Mouse (Mus musculus) heart, embryonic 13.5 days (tissue): ENCODE measurements around the gene Ripk3. TPM values are rescaled to one million over a fixed set of nuclear protein-coding genes. Genes with fewer than 3 reads are reported as not detected.

ENCODE experiments used
- ATAC-seq: fragments of 200-750 bp; cut with Nextera tagmentation; 2 replicates; pipeline ENCODE4 v1.8.0; 2017; ENCODE audit warnings: moderate TSS enrichment; ENCODE audit not compliant: insufficient number of reproducible peaks, low FRiP score, low TSS enrichment; ENCODE audit errors: extremely low read depth
- H3K27ac ChIP-seq: fragments of 300-500 bp; sonication (generic); replicated peaks from 2 replicates; pipeline ENCODE4 v1.5.1; 2015; ENCODE audit warnings: moderate library complexity, mild to moderate bottlenecking, inconsistent platforms
- H3K27me3 ChIP-seq: fragments of 300-500 bp; sonication (generic); replicated peaks from 2 replicates; pipeline ENCODE4 v1.6.1; 2015; ENCODE audit warnings: mild to moderate bottlenecking, inconsistent platforms
- H3K36me3 ChIP-seq: fragments of 300-500 bp; sonication (generic); 2 replicates; pipeline ENCODE4 v1.6.1; 2015; ENCODE audit warnings: mild to moderate bottlenecking, inconsistent platforms
- H3K4me1 ChIP-seq: fragments of 300-500 bp; sonication (generic); 2 replicates; pipeline ENCODE4 v1.6.1; 2015; ENCODE audit warnings: inconsistent platforms
- H3K4me2 ChIP-seq: fragments of 300-500 bp; sonication (generic); 2 replicates; pipeline ENCODE4 v1.6.1; 2015; ENCODE audit warnings: inconsistent platforms, mild to moderate bottlenecking, moderate library complexity
- H3K4me3 ChIP-seq: fragments of 300-500 bp; sonication (generic); 2 replicates; pipeline ENCODE4 v1.5.1; 2015; ENCODE audit warnings: moderate library complexity, mild to moderate bottlenecking, inconsistent platforms
- H3K9ac ChIP-seq: fragments of 300-500 bp; sonication (generic); 2 replicates; pipeline ENCODE4 v1.6.1; 2015; ENCODE audit warnings: inconsistent platforms, mild to moderate bottlenecking, moderate library complexity
- H3K9me3 ChIP-seq: fragments of 300-500 bp; sonication (generic); 2 replicates; pipeline ENCODE4 v1.6.1; 2016; ENCODE audit warnings: inconsistent platforms
- WGBS: fragments of 180-500 bp; shearing (Covaris S2); methylation state at CpG from one replicate; pipeline ENCODE4 v1.1.7; 2015; ENCODE audit warnings: mixed read lengths; 5-methylcytosine and 5-hydroxymethylcytosine counted together
- polyA plus RNA-seq: library from polyadenylated mRNA; unstranded; fragments of >200 nt; fragmentation: Nextera tagmentation; extraction: Ambion mirVana; gene quantifications from 2 replicates; pipeline ENCODE4 v1.2.1, GENCODE M21; 2015

Ripk3 gene
- polyA plus RNA-seq, 1 experiment from 2014 or later = 18.8 TPM

DNA sequence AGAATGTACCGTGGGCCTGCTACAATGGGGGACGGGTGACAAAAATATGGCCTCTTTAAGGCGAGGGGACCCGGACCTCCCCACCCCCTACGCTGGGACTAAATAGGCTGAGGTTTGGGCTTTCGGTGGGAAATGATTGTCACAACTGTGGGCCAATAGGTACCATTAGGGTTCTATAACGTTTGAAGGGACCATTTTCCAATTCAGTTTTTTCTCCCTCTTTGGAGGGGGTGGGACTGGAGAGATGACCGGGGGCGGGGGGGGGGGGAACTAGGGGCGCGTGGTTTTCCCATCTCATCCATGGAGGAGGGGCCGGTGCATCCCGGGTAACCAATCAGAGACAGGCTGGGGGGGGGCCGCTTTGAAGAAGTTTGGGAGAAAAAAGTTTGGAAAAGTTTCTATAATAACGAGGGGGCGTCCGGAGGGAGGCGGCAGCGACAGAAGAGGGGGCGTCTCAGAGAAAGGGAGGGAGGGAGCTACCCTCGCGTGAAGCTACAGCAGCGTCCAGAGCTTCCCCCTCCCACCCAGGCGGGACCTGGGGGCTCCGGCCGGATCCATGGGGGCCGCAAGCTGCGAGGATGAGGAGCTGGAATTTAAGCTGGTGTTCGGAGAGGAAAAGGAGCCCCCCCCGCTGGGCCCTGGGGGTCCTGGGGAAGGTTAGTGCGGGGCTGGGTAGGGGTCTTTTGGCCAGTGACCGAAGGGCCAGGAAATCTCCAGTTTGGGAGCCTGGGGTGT is 36.0 kb upstream of the Ripk3 start:
- peak overlapping the region; percentile 71 for H3K4me3 ChIP-seq
- WGBS = 1% methylated on average over 32 of the region's 32 CpGs
- no peaks in the 10 kb centered on the region for H3K9me3 ChIP-seq
- H3K36me3 ChIP-seq = peaks cover 3% of the 10 kb centered on the region; the same call in 1 of the 2 replicates
- peaks cover 24% of the 10 kb centered on the region for H3K27me3 ChIP-seq
- no peak for ATAC-seq
- H3K4me2 ChIP-seq = peak overlapping the region; percentile 90
- H3K9ac ChIP-seq = peak overlapping the region; percentile 92
- peaks cover 61% of the 10 kb centered on the region for H3K4me1 ChIP-seq
- H3K27ac ChIP-seq = peak overlapping the region; percentile 95

DNA sequence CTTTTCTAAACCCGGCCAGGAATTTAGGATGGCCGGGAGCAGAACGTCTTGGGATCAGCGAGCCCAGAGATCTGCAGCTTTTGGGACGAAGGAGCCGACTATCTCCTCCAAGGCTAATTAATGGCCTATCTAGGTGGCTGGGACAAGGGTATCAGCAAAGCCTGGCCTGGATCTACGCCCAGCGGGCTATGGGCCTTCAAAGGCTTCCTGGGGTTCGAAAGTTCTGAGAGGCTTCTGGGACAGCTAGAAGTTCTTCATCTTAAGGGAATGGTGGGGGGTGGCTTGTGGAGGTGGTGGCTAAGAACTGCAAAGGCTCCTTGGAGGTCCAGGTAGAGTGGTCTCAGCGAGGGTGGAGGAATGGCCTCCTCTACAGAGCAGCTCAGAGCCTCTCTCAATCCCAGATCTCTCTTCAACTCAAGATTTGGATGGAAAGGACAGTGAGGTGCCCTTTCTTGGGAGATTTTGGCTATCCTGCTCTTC is 35.4 kb upstream of the Ripk3 start:
- no peak for ATAC-seq
- 3% methylated on average over 10 of the region's 10 CpGs for WGBS

DNA sequence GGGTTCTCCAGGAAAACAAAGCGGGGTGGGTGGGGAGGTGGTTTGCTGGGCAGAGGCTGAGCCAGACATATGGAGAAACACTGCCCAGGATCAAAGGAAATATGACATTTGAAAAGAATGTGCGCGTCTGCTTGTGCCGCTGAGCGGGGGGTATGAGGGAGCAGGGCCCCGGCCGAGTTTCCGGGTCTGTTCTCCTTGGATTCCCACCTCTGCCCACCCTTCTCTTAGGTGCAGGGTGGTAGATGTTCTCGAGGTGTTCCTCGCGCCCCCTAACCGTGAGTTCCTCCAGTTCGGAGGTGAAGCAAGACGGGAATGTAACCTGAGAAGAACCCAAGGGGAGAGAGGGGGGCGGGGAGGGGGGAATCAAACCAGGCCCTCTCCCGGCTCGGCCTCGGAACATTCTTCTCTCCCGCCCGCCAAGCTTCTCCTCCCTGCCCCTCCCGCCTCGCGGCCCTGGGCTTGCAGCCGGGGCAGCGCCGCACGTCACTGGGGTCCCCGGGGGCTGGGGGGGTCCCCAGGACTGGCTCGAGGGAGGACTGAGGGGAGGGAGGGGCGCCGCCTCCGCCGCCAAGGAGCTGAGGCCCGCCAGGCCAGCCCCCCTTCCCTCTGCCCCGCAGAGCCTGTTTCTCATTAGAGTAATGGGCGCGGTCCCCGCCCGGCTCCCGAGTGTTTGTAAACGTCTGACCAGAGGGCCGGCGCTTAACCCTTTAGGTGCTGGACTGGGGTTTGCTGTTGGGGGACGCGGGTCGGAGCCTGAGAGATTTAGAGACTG is 34.5 kb upstream of the Ripk3 start, which contains the start of gene Nfatc4:
Nfatc4 (plus strand) TSS at position 154 of the 772 bp plus-strand sequence.
- Histone ChIP-seq H3K4me2 (peak within 1 kb of the TSS; percentile 90), H3K27ac (peak within 1 kb of the TSS; percentile 95), H3K36me3 (no peaks in the 10 kb centered on the region), H3K9ac (peak within 1 kb of the TSS; percentile 92), H3K9me3 (no peaks in the 10 kb centered on the region), H3K4me1 (peaks cover 49% of the 10 kb centered on the region), H3K4me3 (peak within 1 kb of the TSS; percentile 71), H3K27me3 (peaks cover 24% of the 10 kb centered on the region)
- WGBS = 1% methylated on average over 44 of the region's 46 CpGs
- peak; percentile 62 for ATAC-seq

More for the DNA sequence above, 35.4 kb upstream of the Ripk3 start:
- peak overlapping the region; percentile 95 for H3K27ac ChIP-seq
- H3K27me3 ChIP-seq = peaks cover 24% of the 10 kb centered on the region
- H3K9me3 ChIP-seq = no peaks in the 10 kb centered on the region
- peak overlapping the region; percentile 92 for H3K9ac ChIP-seq
- H3K4me2 ChIP-seq = peak overlapping the region; percentile 90
- peak overlapping the region; percentile 71 for H3K4me3 ChIP-seq
- peaks cover 57% of the 10 kb centered on the region for H3K4me1 ChIP-seq
- H3K36me3 ChIP-seq = no peaks in the 10 kb centered on the region

DNA sequence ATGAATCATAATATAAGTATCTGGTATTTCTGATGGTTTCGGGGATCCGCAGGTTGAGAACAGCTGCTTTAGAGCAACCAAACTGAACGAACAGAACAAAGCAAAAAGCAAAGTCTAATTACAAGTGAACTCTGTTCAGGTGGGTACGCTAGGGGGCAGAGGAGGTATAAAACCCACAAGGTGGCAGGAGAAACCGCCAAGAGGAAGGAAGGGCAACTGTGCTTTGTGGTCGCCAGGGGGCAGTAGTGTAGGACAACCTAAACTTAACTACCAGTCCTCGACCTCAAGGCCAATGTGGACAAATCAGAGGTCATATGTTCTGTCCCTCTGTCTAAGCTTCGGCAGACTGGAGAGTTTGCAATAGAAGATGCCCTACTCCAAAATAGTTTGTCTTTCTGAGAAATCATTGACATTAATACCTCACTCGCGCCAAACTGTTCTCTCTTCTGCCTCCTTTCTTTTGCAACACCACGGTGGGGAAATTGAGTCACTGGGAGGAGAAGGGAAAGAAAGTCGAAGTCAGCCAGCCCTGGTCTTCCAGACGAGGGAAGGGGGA is 33.8 kb upstream of the Ripk3 start:
- WGBS = 4% methylated on average over 13 of the region's 13 CpGs
- Histone ChIP-seq H3K4me2 (peak overlapping the region; percentile 90), H3K4me1 (peaks cover 42% of the 10 kb centered on the region), H3K9me3 (no peaks in the 10 kb centered on the region), H3K27ac (peak overlapping the region; percentile 95), H3K27me3 (peaks cover 21% of the 10 kb centered on the region), H3K9ac (peak overlapping the region; percentile 92), H3K36me3 (no peaks in the 10 kb centered on the region), H3K4me3 (peak overlapping the region; percentile 71)
- no peak for ATAC-seq

DNA sequence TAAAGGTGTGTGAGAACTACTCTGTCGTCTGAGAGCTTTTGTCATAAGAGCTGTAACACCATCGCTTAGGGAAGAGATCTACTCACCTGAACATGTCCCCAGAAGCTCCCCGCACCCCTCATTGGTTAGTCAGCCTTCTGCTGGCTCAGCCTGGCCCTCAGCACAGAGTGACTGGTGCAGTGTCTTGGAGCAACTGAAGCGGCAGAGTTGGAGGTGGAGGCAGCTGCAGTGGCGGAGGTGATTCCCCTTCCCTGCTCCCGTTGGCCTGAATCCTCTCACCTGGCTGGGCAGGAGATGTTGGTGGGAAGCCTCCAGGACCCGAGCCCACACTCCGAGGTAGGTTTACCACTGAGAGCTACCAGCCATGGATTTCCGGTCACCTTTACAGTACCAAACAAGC is 31.9 kb upstream of the Ripk3 start:
- Histone ChIP-seq H3K9ac (no peak overlapping the region), H3K36me3 (no peaks in the 10 kb centered on the region), H3K4me1 (peaks cover 26% of the 10 kb centered on the region), H3K27ac (no peak overlapping the region), H3K4me2 (no peak overlapping the region), H3K9me3 (no peaks in the 10 kb centered on the region), H3K4me3 (no peak overlapping the region), H3K27me3 (peaks cover 2% of the 10 kb centered on the region; the same call in 1 of the 2 replicates)
- WGBS = 68% methylated on average over 9 of the region's 9 CpGs
- no peak for ATAC-seq

DNA sequence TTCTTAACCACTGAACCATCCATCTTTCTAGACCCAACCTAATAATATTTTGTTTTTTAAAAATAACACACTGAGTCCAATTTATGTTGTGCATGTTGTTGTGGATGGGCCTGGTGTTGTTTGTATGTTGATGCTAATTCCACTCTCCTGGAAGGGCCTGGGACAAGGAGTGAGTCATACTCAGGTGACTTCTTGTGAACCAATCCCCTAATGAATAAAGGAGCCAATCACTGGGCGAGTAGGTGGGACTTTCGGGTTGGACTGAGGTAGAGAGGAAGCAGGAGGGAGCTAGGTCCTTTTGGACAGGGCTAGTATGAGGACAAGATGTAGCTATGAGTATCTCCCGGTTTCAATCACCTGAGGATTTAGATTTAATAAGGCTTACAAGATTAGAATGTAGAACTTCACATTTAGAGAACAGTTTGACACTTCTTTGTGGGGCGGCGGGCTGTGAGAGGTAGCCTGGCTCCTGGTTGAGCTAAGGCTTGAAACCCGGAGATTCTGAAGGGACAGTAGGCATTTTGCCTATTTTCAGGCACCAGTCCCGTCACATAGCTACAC is 31.3 kb upstream of the Ripk3 start:
- Histone ChIP-seq H3K27ac (no peak overlapping the region), H3K4me1 (peaks cover 23% of the 10 kb centered on the region), H3K9ac (no peak overlapping the region), H3K27me3 (no peaks in the 10 kb centered on the region), H3K4me3 (no peak overlapping the region), H3K36me3 (no peaks in the 10 kb centered on the region), H3K9me3 (no peaks in the 10 kb centered on the region), H3K4me2 (no peak overlapping the region)
- ATAC-seq = no peak
- 67% methylated on average over 7 of the region's 7 CpGs for WGBS

DNA sequence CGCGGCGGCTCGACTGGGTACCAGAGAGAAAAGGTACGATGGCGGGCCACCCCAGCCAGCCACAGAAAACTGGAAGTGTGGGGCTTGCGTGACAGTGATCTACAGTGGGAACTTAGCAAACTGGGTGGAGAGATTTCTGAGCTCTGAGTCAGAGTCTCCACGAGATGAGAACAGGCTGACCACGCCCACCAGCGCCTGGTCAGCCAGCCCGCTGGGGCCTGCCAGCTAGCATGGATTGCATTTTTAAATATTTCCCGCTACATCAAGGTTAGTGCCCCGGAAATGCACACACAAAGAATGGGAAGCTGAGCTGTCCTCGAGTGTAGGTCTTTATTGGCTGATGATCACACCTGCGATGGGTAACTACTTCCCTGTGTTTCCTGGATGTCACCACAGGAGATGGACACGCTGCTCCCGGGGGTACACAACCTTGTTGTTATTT is 26.7 kb upstream of the Ripk3 start:
- Histone ChIP-seq H3K4me3 (peak overlapping the region; percentile 56), H3K4me2 (peak overlapping the region; percentile 75), H3K36me3 (no peaks in the 10 kb centered on the region), H3K27me3 (no peaks in the 10 kb centered on the region; the same call in 1 of the 2 replicates), H3K9me3 (no peaks in the 10 kb centered on the region), H3K9ac (peak overlapping the region; percentile 78), H3K27ac (0 out of 2 replicates have a peak overlapping the region, but pooled peaks have one; percentile 37), H3K4me1 (peaks cover 5% of the 10 kb centered on the region; the same call in 1 of the 2 replicates)
- WGBS = 23% methylated on average over 17 of the region's 17 CpGs
- no peak for ATAC-seq

DNA sequence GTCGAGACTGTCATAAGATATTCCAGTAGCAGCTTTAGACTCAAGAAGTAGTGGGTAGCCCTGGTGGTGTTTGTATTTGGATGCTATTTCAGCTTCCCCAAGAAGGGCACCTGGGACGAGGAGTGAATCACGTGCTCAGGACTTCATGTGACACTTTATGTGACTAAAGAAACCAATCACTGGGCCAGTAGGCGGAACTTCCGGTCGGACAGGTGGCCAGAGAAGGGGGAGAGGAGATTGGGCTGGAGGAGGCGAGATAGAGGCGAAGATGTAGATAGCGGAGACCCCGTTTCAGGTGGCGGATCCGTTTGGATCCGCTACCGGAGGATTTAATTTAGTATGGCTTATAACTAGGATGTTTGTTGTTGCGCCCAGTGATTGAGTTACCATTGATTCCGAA is 26.2 kb upstream of the Ripk3 start:
- no peak for ATAC-seq
- H3K27ac ChIP-seq = 0 out of 2 replicates have a peak overlapping the region, but pooled peaks have one; percentile 37
- WGBS = 28% methylated on average over 16 of the region's 16 CpGs

DNA sequence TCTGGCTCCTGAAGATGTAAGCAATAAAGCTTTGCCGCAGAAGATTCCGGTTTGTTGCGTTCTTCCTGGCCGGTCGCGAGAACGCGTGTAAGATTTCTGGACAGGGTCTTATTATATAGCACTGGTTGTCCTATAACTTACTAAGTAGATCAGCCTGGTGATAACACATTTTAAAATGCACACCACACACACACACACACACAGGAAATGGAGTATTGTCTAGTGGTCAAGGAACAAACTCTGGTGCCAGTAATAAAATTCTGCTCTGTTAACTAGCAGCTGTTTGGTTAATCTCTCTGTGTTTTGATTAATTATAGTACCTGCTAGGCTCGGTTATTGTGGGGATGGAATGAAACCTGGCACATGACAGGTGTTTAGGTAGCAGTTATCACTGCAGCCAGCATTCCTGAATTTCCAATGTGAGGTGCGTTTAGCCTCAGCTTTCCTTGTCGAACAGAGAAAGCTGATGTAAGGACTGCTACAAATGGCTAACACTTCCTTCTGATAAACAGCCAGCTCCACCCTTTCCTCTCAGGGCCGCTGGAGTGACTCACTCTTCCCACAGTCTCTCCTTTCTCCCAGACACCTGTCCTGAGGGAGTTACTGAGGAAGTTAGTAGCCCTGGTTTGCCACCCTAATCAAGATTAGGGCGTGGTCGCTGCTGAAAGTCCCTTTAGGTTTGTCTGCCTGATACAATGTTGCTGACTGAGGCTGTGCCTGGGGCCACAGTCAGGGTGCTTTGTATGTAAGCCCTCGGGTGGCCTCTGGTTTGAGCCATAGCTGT is 6.9 kb upstream of the Ripk3 start:
- Histone ChIP-seq H3K9ac (no peak overlapping the region), H3K36me3 (no peaks in the 10 kb centered on the region), H3K4me3 (no peak overlapping the region), H3K9me3 (no peaks in the 10 kb centered on the region), H3K27me3 (peaks cover 6% of the 10 kb centered on the region; the same call in 1 of the 2 replicates), H3K4me1 (peaks cover 11% of the 10 kb centered on the region; the same call in 1 of the 2 replicates), H3K27ac (peak overlapping the region; percentile 37), H3K4me2 (no peak overlapping the region)
- 67% methylated on average over 15 of the region's 15 CpGs for WGBS
- ATAC-seq = no peak

More for the DNA sequence above, 26.2 kb upstream of the Ripk3 start:
- Histone ChIP-seq H3K4me2 (peak overlapping the region; percentile 75), H3K4me1 (peaks cover 5% of the 10 kb centered on the region; the same call in 1 of the 2 replicates), H3K9ac (peak overlapping the region; percentile 78), H3K9me3 (no peaks in the 10 kb centered on the region), H3K27me3 (no peaks in the 10 kb centered on the region; the same call in 1 of the 2 replicates), H3K36me3 (no peaks in the 10 kb centered on the region), H3K4me3 (peak overlapping the region; percentile 56)

DNA sequence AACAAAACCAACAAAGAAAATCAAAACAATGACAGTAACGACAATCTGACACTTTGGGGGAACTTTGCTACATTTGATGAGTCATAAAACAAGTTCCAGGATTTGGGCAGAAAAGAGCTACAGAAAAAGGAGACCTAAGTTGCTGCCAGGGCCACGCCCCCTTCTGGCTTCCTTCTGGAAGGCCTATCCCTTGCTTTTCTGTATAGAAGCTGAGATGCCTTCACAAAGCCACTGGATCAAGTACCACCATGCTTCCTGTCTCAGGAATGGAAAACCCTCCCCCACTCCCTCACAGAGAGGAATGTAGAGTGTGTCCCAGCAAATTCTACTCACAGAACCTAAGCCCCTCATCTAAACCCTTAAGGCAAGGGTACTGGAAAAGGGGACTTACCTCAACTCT is 5.3 kb upstream of the Ripk3 start:
- Histone ChIP-seq H3K36me3 (no peaks in the 10 kb centered on the region), H3K4me3 (no peak overlapping the region), H3K4me2 (no peak overlapping the region), H3K9me3 (no peaks in the 10 kb centered on the region), H3K4me1 (peaks cover 11% of the 10 kb centered on the region), H3K27me3 (peaks cover 22% of the 10 kb centered on the region), H3K27ac (no peak overlapping the region), H3K9ac (no peak overlapping the region)
- WGBS = 59% methylated on average over 2 of the region's 2 CpGs
- no peak for ATAC-seq
